Mouse (Mus musculus) liver, postnatal 0 days (tissue): ENCODE data around the gene Hist1h2bf.

Experiments
- CTCF ChIP-seq: sonication (generic); IDR thresholded peaks from 2 replicates; pipeline ENCODE4 v1.5.1; 2016; ENCODE audit warnings: antibody characterized with exemption, low read depth
- EP300 ChIP-seq: IDR thresholded peaks from 2 replicates; pipeline ENCODE4 v1.6.1; 2016; ENCODE audit warnings: antibody characterized with exemption, low read depth, mild to moderate bottlenecking

GRCm38 (mm10) chr13:23532262-23533075 is 41.5 kb downstream of the Hist1h2bf start:
- TF ChIP-seq CTCF, result no peak
- TF ChIP-seq EP300, result no peak
